Mouse (Mus musculus) activated CD4-positive, CD25-positive, alpha-beta regulatory T cell, adult 4 months (primary cell): ENCODE data around the gene Ptprg. TPM values are rescaled to one million over a fixed set of nuclear protein-coding genes. Genes with fewer than 3 reads are reported as not detected.
"Not testable (repeated sequence)": the region's sequence is repeated elsewhere in the genome, so short reads cannot be mapped to it uniquely, and the experiment has no call there.

Source experiments
- ATAC-seq: one replicate; pipeline ENCODE4 v1.8.0; 2017
- polyA plus RNA-seq, 2 experiments: library from polyadenylated mRNA; unstranded; fragments of 100-300 nt; shearing (Covaris generic); gene quantifications; one replicate each; pipeline ENCODE4 v1.2.1; 2017

Ptprg gene
- polyA plus RNA-seq, 2 experiments from 2014 or later, result not detected

DNA sequence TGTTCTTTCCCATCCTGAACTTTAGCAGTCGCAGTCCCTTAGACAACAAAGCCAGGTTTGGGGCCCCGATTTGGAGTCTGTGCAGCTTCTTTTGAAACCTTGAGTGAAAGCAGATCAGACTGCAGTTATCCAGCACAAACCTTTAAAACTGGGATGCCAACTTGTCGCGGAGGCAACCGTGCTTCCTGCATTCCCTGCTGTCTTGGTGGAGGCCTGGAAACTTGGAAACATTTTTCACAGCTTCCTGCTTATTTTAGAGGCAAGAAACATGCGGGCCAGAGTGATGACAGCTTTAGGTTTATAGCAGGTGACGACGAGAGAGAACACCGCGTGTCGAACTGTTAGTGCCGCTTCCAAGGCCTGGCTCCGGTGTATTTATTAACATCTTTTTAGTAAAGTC, 342.2 kb downstream of the Ptprg start:
- no peak for ATAC-seq

DNA sequence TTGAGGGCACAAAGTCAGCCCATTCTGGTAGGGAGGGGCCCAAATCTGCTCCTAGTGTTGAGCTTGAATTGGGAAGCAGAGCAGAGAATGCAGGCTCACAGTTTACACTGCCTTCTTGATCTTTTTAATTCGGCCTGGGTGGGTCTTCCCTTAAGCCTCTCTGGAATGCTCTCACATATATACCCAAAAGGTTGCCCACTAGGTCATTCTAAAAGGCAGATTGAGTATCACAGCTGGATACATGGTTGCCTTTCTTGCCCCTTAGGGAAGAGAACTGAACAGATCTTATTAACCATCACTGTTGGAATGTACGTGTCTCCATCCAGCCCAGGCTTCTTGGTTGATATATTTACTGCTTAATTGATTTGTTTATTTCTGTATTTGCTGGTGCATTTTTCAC, 349.5 kb downstream of the Ptprg start:
- no peak for ATAC-seq

DNA sequence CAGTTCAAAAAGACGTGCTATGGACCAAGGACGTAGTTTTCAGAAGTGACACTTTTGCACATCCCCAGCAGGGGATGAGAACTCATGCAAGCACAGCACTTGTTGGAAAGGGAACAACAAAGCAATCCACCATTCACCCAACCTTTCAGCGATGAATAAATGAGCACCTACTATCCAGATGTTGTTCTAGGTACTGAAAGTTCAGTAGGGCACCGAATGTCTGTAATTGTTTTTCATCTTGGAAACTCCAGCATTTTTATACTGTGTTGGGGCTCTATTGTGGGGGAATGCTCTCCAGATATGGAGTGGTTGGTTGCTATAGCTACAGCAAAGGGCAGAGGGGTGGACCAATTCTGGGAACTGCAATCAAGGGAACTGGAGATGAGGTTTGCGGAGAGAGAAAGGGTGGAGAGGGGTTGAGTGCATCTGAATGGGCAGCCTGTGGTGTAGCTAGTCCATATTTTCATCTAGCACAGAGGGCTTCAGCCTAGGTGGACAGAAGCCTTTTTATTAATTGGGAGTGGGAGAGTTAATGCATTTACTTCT, 352.9 kb downstream of the Ptprg start:
- no peak for ATAC-seq

DNA sequence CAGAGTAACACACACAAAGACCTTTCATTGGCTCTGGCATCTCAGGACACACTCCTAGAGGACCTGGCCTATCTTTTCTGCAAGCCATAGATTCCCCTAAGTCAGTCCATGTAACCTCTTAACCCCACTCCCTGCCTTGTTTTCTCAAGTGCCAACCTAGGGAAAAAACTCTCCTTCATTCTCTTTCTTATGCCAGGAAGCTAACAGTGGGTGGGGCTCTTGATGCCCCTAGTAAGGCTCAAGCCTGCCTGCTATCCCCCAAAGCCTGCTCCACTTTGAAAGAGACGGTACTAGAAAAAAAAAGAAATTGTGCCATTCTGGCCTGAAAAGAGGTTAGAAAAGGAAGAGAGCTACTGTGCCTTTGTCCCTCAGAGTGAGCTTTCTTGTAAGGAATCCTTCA, 358.9 kb downstream of the Ptprg start:
- ATAC-seq, result no peak

DNA sequence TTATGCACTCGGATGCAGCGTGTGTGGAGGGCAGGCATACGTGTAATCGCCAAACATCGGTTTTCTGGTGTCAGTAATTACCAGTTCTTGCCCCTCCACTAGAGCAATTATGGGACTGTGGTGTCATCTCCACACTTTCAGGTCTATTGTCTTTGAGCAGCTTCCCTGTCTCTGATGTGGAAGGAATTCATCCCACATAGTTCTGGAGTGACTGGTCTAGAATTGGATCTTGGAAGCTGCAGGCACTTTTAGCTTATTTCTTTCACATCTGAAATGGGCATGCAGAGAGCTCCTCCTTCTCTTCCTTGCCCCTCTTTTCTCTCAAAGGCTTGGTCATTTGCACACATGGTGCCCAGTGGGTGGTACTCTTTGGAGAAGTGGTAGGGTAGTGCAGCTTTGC, 363.9 kb downstream of the Ptprg start:
- ATAC-seq, result no peak

DNA sequence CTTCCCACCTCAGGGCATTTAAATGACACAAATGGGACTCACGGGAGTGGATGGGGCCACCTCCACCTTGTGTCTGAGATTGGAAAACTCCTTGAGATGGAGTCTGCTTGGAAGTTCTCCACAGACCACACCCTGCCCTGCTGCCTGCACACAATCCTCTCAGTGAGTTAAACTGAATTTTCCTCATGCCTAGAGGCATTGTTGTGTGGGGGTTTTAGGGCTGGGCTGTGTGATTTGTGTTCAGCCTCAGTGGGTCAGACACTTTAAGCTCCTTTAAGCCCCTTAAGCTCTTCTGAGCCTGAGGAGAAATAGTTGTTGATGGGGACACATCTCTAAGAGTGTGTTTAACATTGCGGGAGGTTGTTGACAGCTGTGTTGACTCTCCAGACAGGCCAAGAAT, 375.2 kb downstream of the Ptprg start:
- ATAC-seq, result no peak

DNA sequence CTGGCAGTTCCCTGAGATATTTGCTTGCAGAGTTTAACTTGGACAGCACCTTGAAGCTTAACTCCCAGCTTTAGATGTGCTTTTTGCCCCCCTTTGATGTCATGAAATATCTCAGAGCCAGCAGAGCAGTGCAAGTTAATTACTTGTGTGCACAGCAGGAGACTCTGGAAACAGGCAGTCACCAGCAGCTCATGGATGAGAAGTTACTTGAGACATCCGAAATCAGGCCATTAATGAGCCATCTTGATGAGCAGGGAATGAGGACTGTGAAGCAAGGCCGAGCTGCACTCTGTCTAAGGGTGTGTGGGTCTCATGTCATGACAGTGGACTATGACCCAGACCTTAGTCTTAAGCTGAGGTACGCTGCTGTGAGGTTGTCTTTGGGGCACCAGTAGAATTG, 379.2 kb downstream of the Ptprg start:
- ATAC-seq, result no peak

DNA sequence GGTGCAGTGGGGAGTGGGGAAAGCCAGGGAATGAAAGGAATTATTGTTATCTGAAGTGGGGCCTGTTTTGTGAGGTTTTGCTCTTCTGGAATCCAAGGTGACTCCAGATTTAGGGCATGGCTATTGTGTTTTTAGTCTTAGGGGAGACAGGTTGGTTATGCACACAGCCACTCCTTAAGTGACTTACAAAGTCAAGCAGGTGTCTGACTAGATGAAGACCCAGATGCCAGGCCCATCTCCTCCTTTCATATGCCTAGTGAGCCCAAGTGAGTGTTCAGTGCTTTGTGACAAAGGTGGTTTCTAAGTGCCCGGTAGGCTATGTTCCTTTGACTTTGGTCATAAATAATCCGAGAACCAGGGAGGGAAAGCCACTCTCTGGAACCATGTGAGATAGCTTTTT, 381.2 kb downstream of the Ptprg start:
- ATAC-seq, result no peak

DNA sequence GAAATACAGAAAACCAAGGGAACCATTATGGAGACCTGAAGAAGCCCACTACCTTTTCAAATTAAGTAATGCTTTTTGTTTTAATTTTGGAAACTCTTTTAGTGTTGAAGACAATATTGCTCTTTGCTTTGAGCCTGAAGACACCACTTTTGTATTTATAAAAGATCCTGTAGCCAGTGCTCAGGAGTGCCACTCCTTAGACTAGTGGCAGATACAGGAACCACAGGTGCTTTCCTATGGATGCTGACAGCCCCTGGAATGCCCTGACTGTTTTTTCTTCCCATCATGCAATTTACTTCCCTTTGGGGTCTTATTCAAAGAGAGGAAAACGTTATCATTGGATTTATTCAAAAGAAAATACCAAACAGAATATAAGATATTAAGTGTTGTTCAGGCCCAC, 381.9 kb downstream of the Ptprg start:
- no peak for ATAC-seq

DNA sequence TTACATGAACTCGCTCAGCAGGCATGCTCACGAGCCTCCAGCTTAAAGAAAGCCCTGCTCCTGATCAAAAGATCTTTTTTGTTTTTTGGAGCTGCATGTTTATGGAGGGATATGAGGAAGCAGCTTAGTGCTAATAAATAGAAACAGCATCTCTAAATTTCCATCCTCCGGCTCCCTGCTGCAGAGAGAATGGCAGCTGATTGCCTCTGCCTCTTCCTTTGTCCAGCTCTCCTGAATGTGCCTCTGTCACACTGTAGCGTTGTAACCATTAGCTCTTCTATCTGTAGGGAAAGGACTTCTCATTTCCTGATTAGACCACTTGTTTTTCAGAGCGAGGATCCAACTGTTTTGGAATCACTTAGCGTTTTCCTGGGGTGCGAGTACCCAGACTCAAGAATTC, 382.4 kb downstream of the Ptprg start:
- ATAC-seq, result no peak

DNA sequence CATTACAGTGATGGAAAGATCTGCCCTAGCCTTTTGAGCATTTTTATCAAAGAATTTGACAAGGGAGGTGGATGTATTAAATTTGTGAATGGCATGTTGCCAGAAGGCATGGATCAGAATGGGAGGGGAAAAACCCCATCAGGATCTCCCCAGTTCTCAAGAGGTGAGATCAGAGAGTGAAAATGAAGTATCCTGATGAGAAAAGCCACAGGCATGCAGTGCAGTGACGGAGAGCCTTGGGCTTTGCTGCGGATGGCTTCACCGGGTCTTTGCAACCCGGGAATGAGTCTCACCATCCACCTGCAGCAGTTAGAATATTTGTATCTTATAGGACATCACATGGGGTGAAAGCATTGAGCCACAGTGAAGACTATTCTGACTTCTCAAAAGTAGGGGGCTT, 385.6 kb downstream of the Ptprg start:
- no peak for ATAC-seq

DNA sequence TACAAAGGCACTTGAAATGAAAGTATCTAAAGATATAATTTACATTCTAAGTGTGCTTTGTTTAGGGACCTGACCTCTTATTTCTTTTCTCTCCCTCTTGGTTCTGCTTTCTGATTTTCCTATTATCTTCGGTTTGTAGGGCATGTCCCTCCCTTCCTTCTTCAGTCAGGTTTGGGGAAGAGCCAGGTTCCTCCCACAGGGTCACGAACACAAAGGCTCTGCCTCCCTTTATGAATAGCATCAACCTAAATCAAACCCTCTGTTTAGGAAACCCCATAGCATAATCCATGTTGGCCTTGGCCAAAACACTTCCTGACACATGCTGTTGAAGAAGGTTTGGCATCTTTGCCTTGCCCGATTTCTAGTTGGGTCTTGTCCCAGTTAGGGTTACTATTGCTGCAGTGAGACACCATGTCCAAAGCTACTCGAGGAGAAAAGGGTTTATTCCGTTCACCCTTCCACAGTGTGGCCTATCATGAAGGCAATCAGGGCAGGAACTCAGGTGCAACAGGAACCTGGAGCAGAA, 388.7 kb downstream of the Ptprg start:
- ATAC-seq, result no peak

DNA sequence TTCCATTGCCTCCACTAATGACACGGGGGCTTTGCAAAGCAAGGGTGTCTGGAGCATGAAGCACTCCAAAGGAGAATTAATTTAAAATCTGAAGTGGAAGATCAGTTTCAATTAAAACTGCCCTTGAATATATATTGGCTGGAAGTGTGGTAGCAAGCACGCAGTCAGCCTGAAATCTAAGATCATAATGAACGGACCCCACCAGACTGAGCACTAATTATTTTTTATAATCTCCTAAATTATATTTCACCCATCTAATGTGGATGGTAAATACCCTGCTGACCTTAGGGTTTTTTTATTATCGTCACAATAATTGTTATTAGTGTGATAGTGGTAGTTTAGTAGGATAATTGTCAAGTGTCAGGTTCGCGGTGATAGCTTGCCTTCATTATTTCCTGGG, 397.0 kb downstream of the Ptprg start:
- ATAC-seq, result no peak

DNA sequence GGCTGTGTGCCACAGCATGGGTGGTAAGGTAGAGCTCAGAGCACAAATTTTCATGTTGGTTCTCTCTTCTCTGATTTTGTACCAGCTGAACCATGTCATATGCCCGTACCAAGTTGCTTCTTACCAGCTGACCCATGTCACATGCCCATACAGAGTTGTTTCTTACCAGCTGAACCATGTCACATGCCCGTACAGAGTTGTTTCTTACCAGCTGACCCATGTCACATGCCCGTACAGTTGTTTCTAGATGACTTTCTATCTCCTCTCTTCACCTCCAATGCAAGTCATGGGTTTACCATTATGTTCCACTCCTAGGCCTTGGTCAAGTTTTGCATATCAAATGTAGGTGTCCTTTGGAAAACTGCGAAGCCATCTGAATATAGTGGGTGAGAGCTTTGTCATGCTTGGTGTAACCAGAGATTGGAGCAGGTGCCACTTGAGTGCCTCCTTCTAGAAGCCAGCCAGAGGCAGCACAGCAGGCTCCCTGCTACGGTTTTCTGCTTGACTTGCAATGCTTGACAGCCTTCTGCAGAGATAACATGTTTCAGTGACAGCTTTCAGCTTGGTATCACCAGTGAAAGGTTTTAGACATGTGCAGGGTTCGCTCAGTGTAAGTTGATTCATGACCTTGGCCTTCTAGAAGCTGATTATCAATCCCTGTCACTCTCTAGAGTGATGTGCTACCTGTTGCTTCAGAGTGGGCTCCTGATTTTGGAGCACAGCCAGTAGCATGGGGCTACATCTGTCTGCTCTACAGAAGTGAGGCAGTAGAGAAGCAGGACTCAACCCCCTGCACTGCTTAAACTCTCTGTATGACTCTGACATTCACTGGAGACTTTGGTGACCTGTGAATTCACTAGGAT, 401.9 kb downstream of the Ptprg start:
- ATAC-seq, result no peak

DNA sequence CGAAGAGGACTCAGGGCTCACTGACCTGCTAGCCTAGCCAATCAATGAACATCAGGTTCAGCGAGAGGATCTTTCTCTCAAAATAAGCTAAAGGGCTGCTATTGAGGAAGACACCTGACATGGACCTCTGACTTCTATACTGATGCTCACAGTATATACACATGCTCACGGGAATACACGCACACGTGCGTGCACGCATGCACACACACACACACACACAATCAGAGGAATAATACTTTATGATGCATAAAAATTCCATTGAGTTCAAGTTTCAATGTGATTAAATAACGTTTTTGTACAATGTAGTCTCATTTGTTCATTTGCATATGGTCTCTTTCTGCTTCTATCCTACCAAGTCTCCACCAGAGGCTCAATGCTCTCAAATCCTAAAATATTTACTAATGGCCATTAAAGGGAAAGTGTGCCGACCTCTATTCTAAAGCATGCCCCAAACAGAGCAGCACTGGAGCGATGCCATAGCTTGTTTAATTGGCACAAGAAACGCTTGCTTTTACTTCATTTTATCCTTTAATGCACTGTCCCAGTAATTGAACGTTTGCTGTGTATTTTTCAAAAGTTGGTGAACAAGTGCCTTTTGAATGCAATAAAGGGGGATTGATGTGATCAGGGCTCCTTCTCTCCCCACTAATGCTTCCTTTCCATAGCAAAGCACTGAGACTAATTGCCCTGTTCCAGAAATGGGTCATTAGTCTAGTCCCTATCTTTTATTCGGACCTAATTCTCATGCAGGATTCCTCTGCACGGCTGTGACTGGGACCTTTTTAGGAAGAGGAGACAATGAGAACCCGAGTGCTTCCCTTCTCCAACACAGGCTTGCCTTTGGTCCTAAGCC, 407.2 kb downstream of the Ptprg start:
- no peak for ATAC-seq

DNA sequence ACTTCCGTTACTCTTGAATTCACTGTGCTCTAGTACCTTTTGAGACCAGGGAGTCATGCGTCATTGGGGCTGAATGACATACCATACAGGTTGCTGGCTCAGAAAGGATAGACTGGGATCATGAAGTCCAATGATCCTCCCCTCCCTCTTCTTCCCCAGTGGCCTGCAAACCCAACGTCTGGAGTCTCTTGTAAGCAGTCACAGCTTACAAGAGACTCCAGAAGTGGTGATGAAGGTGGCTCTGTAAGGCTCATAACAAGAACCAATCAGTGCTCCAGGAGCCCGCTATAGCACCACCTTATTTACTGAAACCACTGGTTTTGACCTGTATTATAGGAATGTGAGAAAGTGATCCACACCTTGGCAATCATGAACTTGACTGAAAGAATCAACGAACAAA, 408.8 kb downstream of the Ptprg start:
- no peak for ATAC-seq

DNA sequence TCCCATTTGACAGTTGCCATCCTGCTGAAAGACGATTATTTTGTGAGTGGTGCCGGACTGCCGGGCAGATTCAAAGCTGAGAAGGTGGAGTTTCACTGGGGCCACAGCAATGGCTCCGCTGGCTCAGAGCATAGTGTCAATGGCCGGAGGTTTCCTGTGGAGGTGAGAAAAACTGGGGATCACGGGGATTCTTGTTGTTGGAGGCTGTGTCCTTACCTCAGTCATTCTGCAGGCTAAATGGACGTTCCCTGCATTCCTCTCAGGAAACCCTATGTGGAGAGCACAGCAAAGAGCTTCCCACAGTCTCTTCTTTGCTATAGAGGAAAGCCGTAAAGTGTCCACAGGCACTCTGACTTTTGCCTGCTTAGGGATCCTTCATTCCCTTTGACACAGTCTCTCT, 409.2 kb downstream of the Ptprg start:
- ATAC-seq, result no peak

DNA sequence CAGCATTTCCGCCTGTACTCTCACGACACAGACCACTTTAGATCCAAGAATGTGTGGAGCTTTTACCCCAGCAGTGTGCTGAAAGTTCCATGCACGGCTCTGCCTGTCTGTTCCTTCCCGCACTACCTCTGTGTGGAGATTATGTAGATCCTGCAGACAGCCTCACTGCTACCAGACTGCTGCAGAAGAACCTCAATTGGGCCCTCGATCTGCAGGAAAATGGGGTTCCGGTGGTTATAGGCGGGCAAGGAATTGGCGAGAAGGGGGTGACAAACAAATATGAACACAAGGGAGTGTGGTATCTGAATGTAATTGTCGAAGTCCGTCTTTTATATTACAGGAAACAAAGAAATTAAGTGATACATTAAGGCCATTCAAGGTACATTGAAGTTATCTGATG, 410.5 kb downstream of the Ptprg start:
- no peak for ATAC-seq

DNA sequence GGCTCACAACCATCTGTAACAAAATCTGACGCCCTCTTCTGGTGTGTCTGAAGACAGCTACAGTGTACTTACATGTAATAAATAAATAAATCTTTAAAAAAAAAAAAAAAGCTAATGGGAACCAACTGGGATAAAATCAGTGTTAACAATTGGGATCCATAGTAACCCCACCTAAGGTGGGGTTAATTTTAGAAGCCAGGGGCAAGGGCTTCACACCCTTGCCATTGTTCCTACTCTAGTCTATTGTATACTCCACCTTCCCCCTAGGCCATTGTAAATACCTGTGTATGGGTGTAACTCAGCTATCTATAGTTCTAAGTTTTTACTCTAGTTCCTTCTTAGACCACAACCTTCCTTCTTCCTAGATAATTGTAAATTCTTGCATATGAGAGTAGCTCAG, 411.0 kb downstream of the Ptprg start:
- ATAC-seq, result not testable (repeated sequence)

DNA sequence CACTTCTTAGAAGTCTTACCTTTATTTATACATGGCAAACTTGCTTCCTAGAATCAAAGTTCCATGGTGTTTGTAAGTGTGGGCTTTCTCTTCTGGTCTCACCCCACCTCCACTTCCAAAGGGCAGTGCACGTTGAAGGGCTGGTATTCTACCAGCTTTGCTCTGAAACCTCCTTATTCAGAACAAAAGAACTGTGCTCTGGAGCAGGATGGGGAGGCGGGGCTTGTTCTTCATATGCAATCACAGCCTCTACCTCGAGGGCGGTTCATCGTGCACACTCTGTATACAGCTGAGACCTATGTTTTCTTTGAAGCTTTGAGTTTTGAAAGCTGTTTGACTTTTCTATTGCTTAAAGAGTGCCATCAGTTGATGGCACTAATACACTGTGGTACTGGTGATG, 412.5 kb downstream of the Ptprg start:
- ATAC-seq, result no peak

DNA sequence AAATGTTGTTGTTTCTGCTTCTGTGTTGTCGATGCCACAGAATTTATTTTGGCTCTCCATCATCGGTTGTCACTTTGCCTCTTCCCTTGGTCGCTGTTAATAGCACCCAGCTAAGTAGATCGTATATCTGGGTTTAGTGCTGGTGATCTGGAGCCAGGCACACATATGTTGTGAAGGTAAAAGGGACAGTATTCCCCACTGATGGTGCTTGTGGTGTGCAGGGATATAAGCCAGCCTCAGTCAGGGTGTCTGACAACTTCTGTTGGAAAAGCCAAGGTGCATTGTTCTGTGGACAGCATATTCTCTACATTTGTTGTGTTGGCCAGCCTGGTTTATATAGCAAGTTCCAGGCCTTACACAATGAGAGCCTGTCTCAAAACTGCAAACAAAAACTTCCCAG, 428.4 kb downstream of the Ptprg start:
- no peak for ATAC-seq

DNA sequence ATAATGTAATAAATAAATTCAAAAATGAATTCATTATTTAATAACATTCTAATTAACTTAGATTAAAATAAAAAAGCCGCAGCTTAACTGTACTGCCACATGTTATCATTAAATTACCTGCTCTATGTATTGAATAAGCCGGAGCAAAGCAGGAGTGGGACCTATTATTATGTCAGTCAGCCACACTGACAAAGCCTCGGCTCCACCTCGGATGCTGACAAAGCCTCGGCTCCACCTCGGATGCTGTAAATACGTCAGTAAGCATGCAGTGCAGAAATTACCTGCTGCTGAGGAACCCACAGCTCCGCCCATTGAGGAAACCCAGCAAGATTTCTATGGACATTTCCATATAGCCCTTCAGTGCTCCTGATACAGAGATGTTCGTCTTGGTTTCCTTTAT, 429.7 kb downstream of the Ptprg start:
- ATAC-seq, result no peak

DNA sequence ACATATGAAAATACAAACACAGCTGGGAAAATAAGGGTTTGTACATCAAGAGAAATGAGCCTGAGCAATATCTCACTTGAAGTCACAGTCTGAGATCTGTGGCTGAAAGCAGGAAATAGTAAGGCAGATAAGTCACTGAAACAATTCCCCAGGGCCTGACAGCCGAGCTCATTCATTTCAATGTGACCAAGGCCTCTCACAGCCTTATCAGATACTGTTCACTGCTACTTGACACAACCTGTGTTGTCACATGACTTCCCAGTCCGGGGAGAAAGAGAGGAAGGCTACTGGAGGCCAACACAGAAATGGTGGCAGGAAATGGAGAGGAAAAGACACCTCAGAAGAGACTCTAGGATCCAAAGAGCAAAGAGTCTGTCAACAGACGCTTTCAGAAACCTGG, 430.8 kb downstream of the Ptprg start:
- ATAC-seq, result no peak

DNA sequence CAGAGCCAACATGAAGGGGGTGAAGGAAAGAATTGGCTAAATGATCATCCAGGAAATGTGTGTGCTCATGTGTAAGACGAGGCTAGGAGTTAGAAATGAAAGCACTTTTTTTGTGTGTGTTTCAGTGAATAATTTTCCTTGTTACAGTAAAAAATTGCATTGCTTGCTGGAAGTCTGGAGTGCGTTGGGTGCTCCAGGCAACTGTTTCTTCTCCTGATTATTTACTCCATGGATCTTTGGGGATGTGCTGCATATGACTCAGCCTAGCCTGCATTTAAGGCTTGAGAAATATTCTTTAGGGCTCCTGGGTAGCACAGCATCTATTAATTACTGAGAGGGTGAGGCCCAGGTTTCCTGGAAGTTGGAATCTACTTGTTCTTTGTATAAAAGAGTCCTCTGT, 435.6 kb downstream of the Ptprg start:
- no peak for ATAC-seq
